Mouse (Mus musculus): Measurements from ENCODE around the gene Inpp5d. TPM values are rescaled to one million over a fixed set of nuclear protein-coding genes. Genes with fewer than 3 reads are reported as not detected.

The Inpp5d gene
- polyA plus RNA-seq, 1 experiment from 2014 or later: 3.3 TPM

DNA sequence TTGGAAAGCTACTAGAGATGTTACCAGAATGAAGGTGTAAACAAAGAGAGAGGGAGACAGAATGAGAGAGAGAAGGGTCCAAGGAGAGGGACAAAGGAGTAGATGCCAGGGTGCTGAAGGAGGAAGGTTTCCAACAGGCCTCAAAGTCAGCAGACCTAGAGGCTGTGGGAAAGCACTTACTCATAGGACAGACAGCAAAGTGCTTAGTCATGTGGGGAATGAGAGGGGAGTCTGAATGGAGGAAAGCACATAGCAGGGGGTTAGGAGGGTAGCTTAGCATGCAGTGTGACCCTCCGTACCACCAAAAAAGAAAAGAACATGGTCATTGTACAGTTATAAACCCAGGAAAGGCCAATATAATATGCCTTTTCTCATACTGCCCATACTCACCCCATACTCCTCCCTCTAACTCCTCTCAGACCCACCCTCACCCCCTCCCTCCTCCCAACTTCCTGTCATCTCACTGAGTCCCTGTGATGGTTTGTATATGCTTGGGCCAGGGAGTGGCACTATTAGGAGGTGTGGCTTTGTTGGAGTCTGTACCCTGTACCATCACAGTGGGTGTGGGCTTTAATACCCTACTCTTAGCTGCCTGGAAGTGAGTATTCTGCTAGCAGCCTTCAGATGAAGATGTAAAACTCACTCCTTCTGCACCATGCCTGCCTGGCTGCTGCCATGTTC, 69.7 kb downstream of the Inpp5d start:
- Histone ChIP-seq H3K4me1 (no peaks in the 10 kb centered on the region), H3K4me3 (no peak overlapping the region), H3K9ac (no peak overlapping the region), H3K27me3 (replicated peaks) (no peaks in the 10 kb centered on the region), H3K27ac (no peak overlapping the region), H3K36me3 (no peaks in the 10 kb centered on the region), H3K9me3 (no peaks in the 10 kb centered on the region), H3K4me2 (replicated peaks) (no peak overlapping the region)
- ATAC-seq (ENCODE audit: low FRiP score, low read depth): no peak
- 94% methylated on average over 1 of the region's 1 CpGs for WGBS

DNA sequence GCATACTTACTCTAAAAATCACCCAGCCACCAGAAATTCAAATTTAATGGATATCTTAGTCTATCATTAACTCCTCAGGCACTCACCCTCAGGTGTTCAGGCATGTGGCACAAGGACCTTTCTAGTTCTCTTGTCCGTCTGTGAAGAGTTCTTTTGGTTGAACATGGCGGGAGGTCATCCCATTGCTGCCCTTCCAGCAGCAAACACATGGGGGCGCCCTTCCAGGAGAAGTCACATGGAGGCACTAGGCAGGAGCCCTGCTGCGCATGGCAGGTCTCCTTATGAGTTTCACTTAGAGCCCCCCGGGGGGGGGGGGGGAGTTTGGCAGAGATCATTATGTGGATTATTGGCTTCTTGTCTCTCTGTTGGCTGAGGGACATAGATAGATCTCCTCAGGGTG, 76.2 kb downstream of the Inpp5d start:
- no peak overlapping the region for H3K4me3 ChIP-seq
- H3K9me3 ChIP-seq: no peaks in the 10 kb centered on the region
- no peak overlapping the region for H3K9ac ChIP-seq
- no peak overlapping the region for H3K27ac ChIP-seq
- H3K4me2 ChIP-seq (replicated peaks): no peak overlapping the region
- no peaks in the 10 kb centered on the region for H3K4me1 ChIP-seq
- H3K27me3 ChIP-seq (replicated peaks): no peaks in the 10 kb centered on the region
- no peak for ATAC-seq (ENCODE audit: low FRiP score, low read depth)
- no peaks in the 10 kb centered on the region for H3K36me3 ChIP-seq
- WGBS: 80% methylated on average over 5 of the region's 5 CpGs

DNA sequence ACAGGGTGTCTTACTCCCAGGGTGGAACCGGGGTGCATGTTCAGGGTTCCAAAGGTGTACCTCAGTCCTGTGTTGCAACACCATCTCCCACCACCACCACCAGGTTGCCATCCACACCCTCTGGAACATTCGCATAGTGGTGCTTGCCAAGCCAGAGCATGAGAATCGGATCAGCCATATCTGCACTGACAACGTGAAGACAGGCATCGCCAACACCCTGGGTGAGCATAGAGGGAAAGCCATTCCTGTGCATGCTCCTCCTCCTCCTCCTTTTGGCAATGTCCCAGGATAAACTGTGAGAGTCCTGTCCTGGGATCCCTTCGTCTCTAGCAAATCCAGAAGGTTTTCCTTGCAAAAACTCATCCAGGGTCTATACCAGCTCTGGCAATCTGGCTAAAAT, 77.9 kb downstream of the Inpp5d start:
- Histone ChIP-seq H3K36me3 (no peaks in the 10 kb centered on the region), H3K27ac (no peak overlapping the region), H3K4me3 (no peak overlapping the region), H3K9ac (no peak overlapping the region), H3K4me1 (no peaks in the 10 kb centered on the region), H3K27me3 (replicated peaks) (no peaks in the 10 kb centered on the region), H3K4me2 (replicated peaks) (no peak overlapping the region), H3K9me3 (no peaks in the 10 kb centered on the region)
- WGBS: 87% methylated on average over 6 of the region's 6 CpGs
- no peak for ATAC-seq (ENCODE audit: low FRiP score, low read depth)

DNA sequence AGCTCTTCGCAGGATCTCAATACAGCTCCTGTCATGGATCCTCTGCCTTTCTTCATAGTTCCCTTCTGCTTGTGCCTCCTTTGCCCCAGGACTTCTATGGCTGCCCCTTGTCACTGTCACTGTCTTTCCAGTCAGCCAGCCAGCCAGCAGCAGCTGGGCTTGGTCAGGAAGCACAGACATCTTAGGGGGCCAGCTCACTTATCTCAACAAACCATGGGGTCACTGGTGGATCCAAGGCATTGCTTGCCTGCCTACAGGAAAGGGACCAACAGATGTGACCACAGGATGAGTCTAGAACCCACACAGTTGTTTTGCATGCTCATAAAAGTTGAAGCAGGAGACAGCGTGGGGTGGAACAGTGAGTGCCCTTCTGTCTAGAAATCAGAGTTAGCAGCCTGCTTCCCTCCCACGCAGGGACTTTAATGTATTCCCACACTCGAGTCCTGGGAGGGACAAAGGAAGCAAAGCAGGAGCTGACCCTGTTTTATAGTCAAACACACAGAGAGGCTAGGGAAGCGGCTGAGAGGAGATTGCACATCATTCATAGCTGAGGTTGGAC, 79.9 kb downstream of the Inpp5d start:
- H3K4me1 ChIP-seq: no peaks in the 10 kb centered on the region
- no peak overlapping the region for H3K27ac ChIP-seq
- 81% methylated on average over 5 of the region's 5 CpGs for WGBS
- no peaks in the 10 kb centered on the region for H3K27me3 ChIP-seq (replicated peaks)
- H3K4me3 ChIP-seq: no peak overlapping the region
- no peaks in the 10 kb centered on the region for H3K36me3 ChIP-seq
- H3K9ac ChIP-seq: no peak overlapping the region
- ATAC-seq (ENCODE audit: low FRiP score, low read depth): no peak
- no peaks in the 10 kb centered on the region for H3K9me3 ChIP-seq
- H3K4me2 ChIP-seq (replicated peaks): no peak overlapping the region

DNA sequence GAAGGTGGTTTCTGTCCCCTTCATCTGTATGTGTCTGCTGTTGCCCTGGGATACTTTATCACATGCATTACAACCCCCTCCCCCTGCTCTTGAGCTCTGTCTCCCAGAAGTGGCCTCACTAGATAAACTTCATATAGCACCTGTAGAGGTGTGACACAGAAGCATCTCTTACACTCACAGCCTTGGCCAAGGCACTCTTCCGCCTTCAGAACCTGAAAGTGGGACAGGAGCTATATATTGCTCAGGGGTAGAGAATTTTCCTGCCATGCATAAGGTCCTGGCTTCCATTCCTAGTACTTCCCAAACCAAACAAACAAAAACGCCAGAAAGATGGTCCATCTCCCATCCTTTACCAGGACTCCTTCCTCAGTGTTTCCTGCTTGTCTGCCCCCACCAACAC, 84.1 kb downstream of the Inpp5d start:
- no peaks in the 10 kb centered on the region for H3K27me3 ChIP-seq (replicated peaks)
- no peak overlapping the region for H3K4me3 ChIP-seq
- no peak for ATAC-seq (ENCODE audit: low FRiP score, low read depth)
- no peaks in the 10 kb centered on the region for H3K4me1 ChIP-seq
- no peak overlapping the region for H3K9ac ChIP-seq
- no peaks in the 10 kb centered on the region for H3K36me3 ChIP-seq
- WGBS: 82% methylated on average over 2 of the region's 2 CpGs
- H3K9me3 ChIP-seq: peaks cover 6% of the 10 kb centered on the region; the same call in 1 of the 2 replicates
- H3K4me2 ChIP-seq (replicated peaks): no peak overlapping the region
- H3K27ac ChIP-seq: no peak overlapping the region

DNA sequence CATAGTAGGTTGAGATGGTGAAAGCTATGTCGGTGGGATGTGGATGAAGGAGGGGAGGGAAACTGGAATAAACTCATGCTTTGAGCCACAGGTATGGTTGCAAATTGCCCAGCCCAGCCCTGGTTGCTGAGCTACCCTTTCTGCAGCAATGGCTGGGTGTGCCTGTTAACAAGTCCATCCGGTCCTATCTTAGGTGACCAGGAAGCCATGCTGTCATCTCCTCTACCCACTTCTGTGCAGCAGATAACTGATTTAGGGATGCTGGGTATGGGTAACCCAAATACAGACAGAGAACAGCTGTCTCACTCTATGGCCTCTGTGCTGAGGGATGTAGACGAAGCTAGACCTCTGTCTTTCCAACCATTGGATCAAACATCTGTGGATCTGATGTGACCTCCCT, 86.2 kb downstream of the Inpp5d start:
- no peak overlapping the region for H3K4me3 ChIP-seq
- no peak overlapping the region for H3K4me2 ChIP-seq (replicated peaks)
- H3K27ac ChIP-seq: no peak overlapping the region
- ATAC-seq (ENCODE audit: low FRiP score, low read depth): no peak
- no peaks in the 10 kb centered on the region for H3K36me3 ChIP-seq
- 95% methylated on average over 3 of the region's 3 CpGs for WGBS
- H3K9me3 ChIP-seq: peaks cover 6% of the 10 kb centered on the region; the same call in 1 of the 2 replicates
- no peaks in the 10 kb centered on the region for H3K4me1 ChIP-seq
- 0 out of 2 replicates have a peak, but pooled peaks cover 3% of the 10 kb centered on the region for H3K27me3 ChIP-seq (replicated peaks)
- H3K9ac ChIP-seq: no peak overlapping the region

DNA sequence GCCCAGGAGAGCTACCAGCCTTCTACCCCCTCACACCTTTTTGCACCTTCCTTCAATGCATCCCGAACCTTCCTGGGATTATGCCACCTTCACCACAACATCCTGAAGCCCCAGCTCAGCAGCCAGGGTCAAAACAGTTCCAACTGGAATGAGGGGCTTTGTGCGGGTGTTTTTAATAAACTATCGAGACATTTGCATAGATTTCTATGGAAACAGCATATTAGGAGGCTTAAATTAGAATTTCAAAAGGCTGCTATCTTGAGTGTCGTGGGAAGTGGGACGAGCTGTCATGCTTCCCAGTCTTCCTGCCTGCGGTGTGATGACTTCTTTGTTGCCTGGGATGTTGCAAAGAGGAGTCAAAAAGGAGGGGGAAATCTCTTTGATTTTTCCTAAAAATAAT, 88.9 kb downstream of the Inpp5d start:
- no peaks in the 10 kb centered on the region for H3K4me1 ChIP-seq
- no peak overlapping the region for H3K4me2 ChIP-seq (replicated peaks)
- no peak overlapping the region for H3K27ac ChIP-seq
- H3K9me3 ChIP-seq: peaks cover 6% of the 10 kb centered on the region; the same call in 1 of the 2 replicates
- WGBS: 68% methylated on average over 6 of the region's 6 CpGs
- ATAC-seq (ENCODE audit: low FRiP score, low read depth): no peak
- H3K36me3 ChIP-seq: no peaks in the 10 kb centered on the region
- no peak overlapping the region for H3K9ac ChIP-seq
- no peak overlapping the region for H3K4me3 ChIP-seq
- H3K27me3 ChIP-seq (replicated peaks): 0 out of 2 replicates have a peak, but pooled peaks cover 3% of the 10 kb centered on the region

DNA sequence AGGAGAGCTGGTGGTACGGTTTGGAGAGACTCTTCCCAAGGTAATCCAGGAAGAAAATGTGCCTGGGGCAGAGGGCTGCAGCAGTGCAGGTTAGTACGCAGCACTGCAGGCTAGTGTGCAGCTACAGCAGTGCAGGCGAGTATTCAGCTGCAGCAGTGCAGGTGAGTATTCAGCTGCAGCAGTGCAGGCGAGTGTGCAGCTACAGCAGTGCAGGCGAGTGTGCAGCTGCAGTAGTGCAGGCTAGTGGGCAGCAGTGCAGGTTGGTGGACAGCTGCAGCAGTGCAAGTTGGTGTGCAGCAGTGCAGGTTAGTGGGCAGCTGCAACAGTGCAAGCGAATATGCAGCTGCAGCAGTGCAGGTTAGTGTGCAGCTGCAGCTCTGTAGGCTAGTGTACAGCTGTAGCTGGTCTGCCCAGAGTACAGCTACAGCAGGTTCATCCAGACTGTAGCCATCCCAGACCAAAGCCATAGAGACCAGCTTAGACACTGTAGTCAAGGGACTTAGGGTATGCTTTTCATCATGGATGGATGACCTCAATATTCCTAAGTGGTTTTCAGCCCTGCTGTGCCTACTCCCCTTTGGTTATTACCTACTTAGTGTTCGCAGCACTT, 89.7 kb downstream of the Inpp5d start:
- H3K9ac ChIP-seq: no peak overlapping the region
- peaks cover 6% of the 10 kb centered on the region; the same call in 1 of the 2 replicates for H3K9me3 ChIP-seq
- no peak overlapping the region for H3K4me3 ChIP-seq
- H3K27me3 ChIP-seq (replicated peaks): 0 out of 2 replicates have a peak, but pooled peaks cover 3% of the 10 kb centered on the region
- no peak overlapping the region for H3K27ac ChIP-seq
- no peak overlapping the region for H3K4me2 ChIP-seq (replicated peaks)
- H3K36me3 ChIP-seq: no peaks in the 10 kb centered on the region
- 84% methylated on average over 7 of the region's 7 CpGs for WGBS
- H3K4me1 ChIP-seq: no peaks in the 10 kb centered on the region
- no peak for ATAC-seq (ENCODE audit: low FRiP score, low read depth)

DNA sequence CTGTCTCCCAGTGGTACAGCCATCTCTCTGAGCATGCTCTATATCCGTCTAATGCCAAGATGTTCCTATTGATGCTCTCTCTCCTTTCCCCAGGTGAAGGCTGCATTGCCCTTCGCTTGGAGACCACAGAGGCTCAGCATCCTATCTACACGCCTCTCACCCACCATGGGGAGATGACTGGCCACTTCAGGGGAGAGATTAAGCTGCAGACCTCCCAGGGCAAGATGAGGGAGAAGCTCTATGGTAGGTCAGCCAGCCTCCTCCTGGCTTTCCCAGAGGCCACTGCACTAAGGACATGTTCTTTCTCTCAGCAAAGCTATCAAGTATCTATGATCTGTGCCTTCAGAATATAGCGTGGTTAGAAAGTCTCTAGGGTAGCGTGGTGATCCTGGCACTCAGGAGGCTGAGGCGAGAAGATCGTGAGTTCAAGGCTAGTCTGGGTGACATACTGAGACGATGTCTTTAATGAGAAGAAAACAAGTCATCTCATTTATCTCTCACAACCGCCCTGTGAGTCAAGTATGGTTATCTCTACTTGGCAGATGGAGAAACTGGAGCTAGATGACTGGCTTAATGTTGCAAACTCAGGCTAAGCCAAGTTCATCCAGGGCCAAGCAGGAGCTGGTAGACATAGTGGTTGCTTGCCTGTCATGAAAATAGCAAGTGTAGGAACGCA, 92.0 kb downstream of the Inpp5d start:
- H3K4me3 ChIP-seq: no peak overlapping the region
- no peak overlapping the region for H3K27ac ChIP-seq
- no peaks in the 10 kb centered on the region for H3K36me3 ChIP-seq
- no peaks in the 10 kb centered on the region for H3K4me1 ChIP-seq
- H3K9me3 ChIP-seq: peaks cover 6% of the 10 kb centered on the region; the same call in 1 of the 2 replicates
- H3K4me2 ChIP-seq (replicated peaks): no peak overlapping the region
- 0 out of 2 replicates have a peak, but pooled peaks cover 3% of the 10 kb centered on the region for H3K27me3 ChIP-seq (replicated peaks)
- no peak for ATAC-seq (ENCODE audit: low FRiP score, low read depth)
- H3K9ac ChIP-seq: no peak overlapping the region
- WGBS: 87% methylated on average over 10 of the region's 10 CpGs

DNA sequence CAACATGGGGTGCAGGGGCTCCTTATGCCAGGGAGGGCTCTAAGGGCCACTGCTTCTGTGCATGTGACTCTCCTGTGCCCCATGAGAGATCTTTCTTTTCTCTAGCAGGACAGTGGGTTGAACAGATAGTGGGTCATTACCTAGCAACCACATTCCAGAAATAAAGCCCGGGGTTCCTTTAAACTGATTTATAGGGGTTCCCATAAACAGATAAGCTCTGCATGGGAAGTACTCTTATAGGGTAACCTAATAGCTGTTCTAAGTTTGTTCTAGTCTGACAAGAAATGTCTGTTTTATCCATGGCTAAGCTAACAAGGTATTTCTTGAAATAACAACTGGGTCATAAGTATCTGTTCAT, 92.5 kb downstream of the Inpp5d start:
- no peak overlapping the region for H3K9ac ChIP-seq
- H3K27ac ChIP-seq: no peak overlapping the region
- no peak overlapping the region for H3K4me2 ChIP-seq (replicated peaks)
- no peaks in the 10 kb centered on the region for H3K4me1 ChIP-seq
- H3K9me3 ChIP-seq: peaks cover 6% of the 10 kb centered on the region; the same call in 1 of the 2 replicates
- H3K36me3 ChIP-seq: no peaks in the 10 kb centered on the region
- ATAC-seq (ENCODE audit: low FRiP score, low read depth): no peak
- 95% methylated on average over 1 of the region's 1 CpGs for WGBS
- H3K27me3 ChIP-seq (replicated peaks): 0 out of 2 replicates have a peak, but pooled peaks cover 3% of the 10 kb centered on the region
- H3K4me3 ChIP-seq: no peak overlapping the region

DNA sequence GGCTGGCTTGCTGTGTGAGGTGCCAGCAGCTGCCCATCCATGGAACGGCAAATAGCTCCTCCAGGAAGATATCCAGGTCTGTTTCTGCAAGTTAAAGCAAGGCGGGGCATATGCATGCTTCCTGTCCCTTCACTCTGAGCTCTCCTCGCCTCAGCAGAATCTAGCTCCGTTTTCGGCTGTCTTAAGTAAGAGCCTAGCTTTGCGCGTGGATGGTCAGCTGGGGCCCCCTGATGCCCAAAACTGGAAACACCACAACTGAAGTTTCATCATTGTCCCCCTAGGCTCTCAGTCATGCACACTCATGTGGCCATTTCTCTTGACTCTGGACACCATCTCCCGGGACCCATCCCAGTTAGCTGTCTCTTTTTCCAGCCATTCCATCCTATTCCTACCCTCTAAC, 101.3 kb downstream of the Inpp5d start:
- no peak for ATAC-seq (ENCODE audit: low FRiP score, low read depth)
- Histone ChIP-seq H3K27ac (no peak overlapping the region), H3K9me3 (no peaks in the 10 kb centered on the region), H3K4me3 (no peak overlapping the region), H3K36me3 (no peaks in the 10 kb centered on the region), H3K27me3 (replicated peaks) (no peaks in the 10 kb centered on the region), H3K9ac (no peak overlapping the region), H3K4me2 (replicated peaks) (no peak overlapping the region), H3K4me1 (no peaks in the 10 kb centered on the region)
- 45% methylated on average over 8 of the region's 8 CpGs for WGBS

DNA sequence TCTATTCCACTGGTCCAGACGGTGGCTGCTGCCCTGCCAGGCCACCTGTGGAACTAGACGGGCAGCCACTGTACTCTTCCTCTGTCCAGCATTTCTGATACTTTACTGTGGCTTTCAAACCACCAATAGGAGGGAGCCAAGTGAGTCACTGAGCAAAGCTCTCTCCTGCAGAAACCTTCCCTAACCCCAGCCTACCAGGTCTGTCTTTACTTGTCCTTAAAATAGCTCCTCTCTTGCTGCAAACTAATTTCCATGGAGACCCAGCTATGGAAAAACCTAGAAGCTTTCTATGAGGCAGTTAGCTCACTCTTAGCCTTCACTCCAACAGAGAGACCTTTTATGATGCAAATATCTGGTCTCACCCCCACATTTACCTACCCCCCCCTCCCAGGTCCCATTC, 102.0 kb downstream of the Inpp5d start:
- H3K36me3 ChIP-seq: no peaks in the 10 kb centered on the region
- H3K27me3 ChIP-seq (replicated peaks): no peaks in the 10 kb centered on the region
- H3K4me3 ChIP-seq: no peak overlapping the region
- H3K9ac ChIP-seq: no peak overlapping the region
- WGBS: 61% methylated on average over 2 of the region's 2 CpGs
- no peaks in the 10 kb centered on the region for H3K4me1 ChIP-seq
- no peak for ATAC-seq (ENCODE audit: low FRiP score, low read depth)
- H3K4me2 ChIP-seq (replicated peaks): no peak overlapping the region
- no peak overlapping the region for H3K27ac ChIP-seq
- no peaks in the 10 kb centered on the region for H3K9me3 ChIP-seq
